Mouse (Mus musculus) macrophage (primary cell): Measurements from ENCODE around the gene Pradc1. TPM values are rescaled to one million over a fixed set of nuclear protein-coding genes. Genes with fewer than 3 reads are reported as not detected.
"Not testable (repeated sequence)": the region's sequence is repeated elsewhere in the genome, so short reads cannot be mapped to it uniquely, and the experiment has no call there.

Experiments used
- H3K27ac ChIP-seq: fragments of 350-480 bp; formaldehyde crosslinking; 2 replicates; pipeline ENCODE4 v1.9.0; 2021
- H3K36me3 ChIP-seq: fragments of 350-480 bp; formaldehyde crosslinking; 2 replicates; pipeline ENCODE4 v1.9.0; 2021; ENCODE audit errors: inconsistent target
- H3K4me3 ChIP-seq: fragments of 350-480 bp; formaldehyde crosslinking; 2 replicates; pipeline ENCODE4 v1.9.0; 2021; ENCODE audit errors: inconsistent target
- H3K79me2 ChIP-seq: fragments of 350-480 bp; formaldehyde crosslinking; 2 replicates; pipeline ENCODE4 v1.9.0; 2021; ENCODE audit errors: inconsistent target
- whole genome bisulfite sequencing: methylation state at CpG from one replicate; pipeline ENCODE4 v1.1.7; 2026; ENCODE audit warnings: inconsistent platforms; ENCODE audit not compliant: missing documents; 5-methylcytosine and 5-hydroxymethylcytosine counted together
- polyA plus RNA-seq: library from polyadenylated mRNA; stranded (reverse); fragments of 250-400 nt; gene quantifications from 3 replicates; pipeline ENCODE4 v1.2.4, GENCODE M21; 2018; ENCODE audit warnings: inconsistent platforms

The Pradc1 gene
- polyA plus RNA-seq, 1 experiment from 2014 or later: 3.2 TPM

DNA sequence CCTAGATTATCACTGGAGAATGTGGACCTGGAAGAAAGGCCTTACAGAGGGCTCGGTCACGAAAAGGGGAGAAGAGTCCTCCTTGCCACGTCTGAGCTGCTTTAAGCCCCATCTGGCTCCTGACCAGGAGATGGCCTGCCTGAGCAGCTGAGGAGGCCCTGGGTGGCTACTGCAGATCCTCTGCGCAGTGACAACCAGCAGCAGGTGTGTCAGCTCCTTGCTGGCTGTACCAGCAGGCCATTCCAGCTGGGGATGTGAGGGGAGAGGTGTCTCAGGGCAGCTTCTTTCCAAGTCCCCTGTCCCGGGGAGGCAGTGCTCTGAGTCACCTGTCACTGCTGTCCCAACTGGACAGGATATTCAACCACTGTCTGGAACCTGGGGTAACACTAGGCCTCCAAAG, 20.8 kb upstream of the Pradc1 start:
- Histone ChIP-seq H3K79me2 (no peaks in the 10 kb centered on the region), H3K27ac (no peak overlapping the region)
- 75% methylated on average over 5 of the region's 5 CpGs for WGBS

DNA sequence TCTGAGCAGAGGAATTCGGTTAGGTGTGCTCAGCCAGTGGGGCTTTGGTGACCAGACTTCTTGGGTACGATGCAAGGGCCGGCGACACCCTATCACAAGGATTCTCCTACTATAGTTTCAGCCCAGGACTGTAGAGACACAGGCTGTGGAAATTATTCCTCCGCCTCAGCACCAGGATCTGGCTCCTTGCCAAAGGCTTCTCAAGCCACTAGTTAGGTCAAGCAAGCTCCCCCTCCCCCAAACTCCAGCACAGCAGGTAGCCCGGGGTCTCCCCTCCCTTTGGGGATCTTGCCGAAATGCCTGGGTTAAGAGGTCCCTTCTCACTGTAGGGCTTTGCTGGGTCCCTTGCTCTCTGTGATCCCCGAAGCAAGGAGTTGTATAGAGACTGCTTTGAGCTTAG, 20.2 kb upstream of the Pradc1 start:
- 83% methylated on average over 8 of the region's 8 CpGs for WGBS
- H3K4me3 ChIP-seq: no peak overlapping the region
- H3K27ac ChIP-seq: no peak overlapping the region
- no peaks in the 10 kb centered on the region for H3K79me2 ChIP-seq
- peaks cover 23% of the 10 kb centered on the region; the same call in 1 of the 2 replicates for H3K36me3 ChIP-seq

More for the DNA sequence above, 20.8 kb upstream of the Pradc1 start:
- Histone ChIP-seq H3K4me3 (no peak overlapping the region), H3K36me3 (peaks cover 18% of the 10 kb centered on the region; the same call in 1 of the 2 replicates)

DNA sequence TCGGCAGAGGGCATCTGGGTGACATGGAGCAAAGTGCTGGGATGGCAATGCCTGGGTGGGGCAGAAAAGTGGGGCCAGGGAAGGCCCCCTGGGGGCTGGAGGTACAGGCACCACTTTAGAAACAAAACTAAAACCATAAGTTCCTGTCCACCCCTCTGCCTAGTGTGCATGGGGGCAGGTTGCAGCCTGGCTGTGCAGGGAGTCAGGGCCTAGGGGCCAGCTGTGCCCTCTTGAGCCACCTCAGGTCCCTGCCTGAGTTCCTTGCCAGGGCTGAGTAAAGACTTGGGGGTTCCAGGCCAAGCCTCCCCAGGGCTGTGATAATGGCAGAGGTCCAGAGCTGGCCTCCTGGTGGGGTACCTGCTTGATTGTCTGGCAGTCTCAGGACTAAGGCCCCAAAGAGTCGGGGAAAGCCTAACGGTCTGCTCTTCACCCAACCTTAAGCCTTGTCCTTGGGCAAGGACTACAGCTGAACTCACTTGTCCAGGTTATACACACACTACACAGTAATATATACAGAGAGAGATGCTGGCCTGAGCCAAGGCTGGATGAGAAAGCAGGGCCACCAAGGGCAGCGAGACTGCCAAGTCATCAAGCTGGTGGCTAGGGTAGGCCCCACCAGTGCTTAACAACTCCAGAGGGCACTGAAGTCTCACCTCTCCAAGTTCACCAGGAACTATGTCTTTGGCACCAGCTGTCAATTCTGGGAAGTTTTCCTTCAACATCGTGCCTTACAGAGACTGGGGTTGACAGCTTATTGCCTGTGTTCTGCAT, 18.1 kb upstream of the Pradc1 start:
- H3K27ac ChIP-seq: no peak overlapping the region
- H3K36me3 ChIP-seq: peaks cover 45% of the 10 kb centered on the region
- H3K79me2 ChIP-seq: no peaks in the 10 kb centered on the region
- H3K4me3 ChIP-seq: no peak overlapping the region
- 86% methylated on average over 5 of the region's 5 CpGs for WGBS

DNA sequence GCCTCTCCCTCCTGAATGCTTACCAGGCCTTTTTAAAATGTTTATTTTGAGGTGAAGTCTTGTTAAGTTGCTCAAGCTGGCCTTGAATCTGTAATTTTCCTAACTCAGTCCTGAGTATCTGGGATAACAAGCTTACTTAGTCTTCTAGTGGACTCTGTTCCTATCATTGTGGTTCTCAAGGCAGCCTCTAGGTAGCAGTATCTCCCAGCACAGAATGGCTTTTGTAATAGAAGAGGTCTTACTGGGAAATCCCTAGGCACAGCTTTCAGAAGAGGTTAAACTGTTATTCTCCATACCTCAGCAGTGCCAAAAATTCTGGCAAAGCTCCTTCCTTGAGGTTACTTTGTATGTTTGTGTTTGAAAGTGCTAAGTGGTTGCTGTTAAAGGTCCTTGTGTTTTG, 13.6 kb upstream of the Pradc1 start:
- H3K4me3 ChIP-seq: no peak overlapping the region
- no peak overlapping the region for H3K27ac ChIP-seq
- peaks cover 84% of the 10 kb centered on the region for H3K36me3 ChIP-seq
- peaks cover 1% of the 10 kb centered on the region; the same call in 1 of the 2 replicates for H3K79me2 ChIP-seq

DNA sequence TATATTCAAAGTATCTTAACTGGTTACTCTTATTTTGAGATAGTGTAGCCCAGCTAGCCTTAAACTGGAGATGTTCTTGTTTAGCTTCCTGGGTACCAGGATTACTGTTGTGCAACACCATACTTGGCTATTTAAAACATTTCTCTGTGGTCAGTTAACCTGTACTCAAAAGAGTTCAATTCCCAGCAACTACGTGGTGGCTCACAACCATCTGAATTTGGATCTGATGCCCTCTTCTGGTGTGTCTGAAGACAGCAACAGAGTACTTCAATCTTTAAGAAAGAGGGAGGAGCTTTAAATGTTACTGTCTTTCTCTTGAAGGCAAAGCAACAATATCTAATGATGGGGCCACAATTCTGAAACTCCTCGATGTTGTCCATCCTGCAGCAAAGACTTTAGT, 7.9 kb upstream of the Pradc1 start:
- H3K79me2 ChIP-seq: peaks cover 59% of the 10 kb centered on the region
- H3K36me3 ChIP-seq: peaks cover 52% of the 10 kb centered on the region
- no peak overlapping the region for H3K4me3 ChIP-seq
- H3K27ac ChIP-seq: no peak overlapping the region
- 73% methylated on average over 2 of the region's 2 CpGs for WGBS

DNA sequence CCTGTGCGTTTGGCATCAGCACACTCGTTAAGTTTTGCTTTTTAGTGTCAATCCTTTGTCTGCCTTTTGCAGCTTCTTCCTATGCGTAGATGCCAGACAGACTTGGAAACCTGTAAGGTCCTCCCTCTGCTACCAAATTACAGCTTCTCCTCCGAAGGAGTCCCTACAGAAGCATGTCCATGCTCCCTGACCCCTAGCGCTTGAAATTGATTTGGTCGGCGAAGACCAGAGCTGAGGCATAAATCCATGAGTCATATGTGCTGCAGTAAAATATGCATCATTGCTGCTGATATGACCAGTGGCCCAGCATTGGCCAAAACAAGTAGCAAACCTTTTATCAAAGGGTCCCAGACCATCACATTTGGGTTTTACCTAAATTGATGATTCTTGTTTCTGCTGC, 1.0 kb upstream of the Pradc1 start:
- Histone ChIP-seq H3K79me2 (peaks cover 60% of the 10 kb centered on the region), H3K4me3 (peak overlapping the region; percentile 93), H3K36me3 (no peaks in the 10 kb centered on the region), H3K27ac (peak overlapping the region; percentile 88)
- 5% methylated on average over 7 of the region's 7 CpGs for WGBS

DNA sequence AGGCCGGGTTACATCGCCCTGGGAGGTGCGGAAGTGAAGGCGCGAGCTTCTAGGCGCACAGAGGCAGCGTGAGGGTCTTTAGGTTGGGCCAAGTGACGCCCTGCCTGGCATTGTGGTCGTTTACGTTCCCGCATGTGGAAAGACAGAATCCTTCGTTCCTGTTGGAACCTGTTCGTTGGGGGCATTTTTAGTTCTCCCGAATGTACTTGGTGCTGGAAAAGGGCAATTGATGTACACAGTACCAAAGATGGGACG, 568 bp upstream of the Pradc1 start:
- Histone ChIP-seq H3K27ac (peak overlapping the region; percentile 88), H3K79me2 (peaks cover 55% of the 10 kb centered on the region), H3K4me3 (peak overlapping the region; percentile 93), H3K36me3 (no peaks in the 10 kb centered on the region)
- under 1% methylated on average over 15 of the region's 15 CpGs for WGBS

DNA sequence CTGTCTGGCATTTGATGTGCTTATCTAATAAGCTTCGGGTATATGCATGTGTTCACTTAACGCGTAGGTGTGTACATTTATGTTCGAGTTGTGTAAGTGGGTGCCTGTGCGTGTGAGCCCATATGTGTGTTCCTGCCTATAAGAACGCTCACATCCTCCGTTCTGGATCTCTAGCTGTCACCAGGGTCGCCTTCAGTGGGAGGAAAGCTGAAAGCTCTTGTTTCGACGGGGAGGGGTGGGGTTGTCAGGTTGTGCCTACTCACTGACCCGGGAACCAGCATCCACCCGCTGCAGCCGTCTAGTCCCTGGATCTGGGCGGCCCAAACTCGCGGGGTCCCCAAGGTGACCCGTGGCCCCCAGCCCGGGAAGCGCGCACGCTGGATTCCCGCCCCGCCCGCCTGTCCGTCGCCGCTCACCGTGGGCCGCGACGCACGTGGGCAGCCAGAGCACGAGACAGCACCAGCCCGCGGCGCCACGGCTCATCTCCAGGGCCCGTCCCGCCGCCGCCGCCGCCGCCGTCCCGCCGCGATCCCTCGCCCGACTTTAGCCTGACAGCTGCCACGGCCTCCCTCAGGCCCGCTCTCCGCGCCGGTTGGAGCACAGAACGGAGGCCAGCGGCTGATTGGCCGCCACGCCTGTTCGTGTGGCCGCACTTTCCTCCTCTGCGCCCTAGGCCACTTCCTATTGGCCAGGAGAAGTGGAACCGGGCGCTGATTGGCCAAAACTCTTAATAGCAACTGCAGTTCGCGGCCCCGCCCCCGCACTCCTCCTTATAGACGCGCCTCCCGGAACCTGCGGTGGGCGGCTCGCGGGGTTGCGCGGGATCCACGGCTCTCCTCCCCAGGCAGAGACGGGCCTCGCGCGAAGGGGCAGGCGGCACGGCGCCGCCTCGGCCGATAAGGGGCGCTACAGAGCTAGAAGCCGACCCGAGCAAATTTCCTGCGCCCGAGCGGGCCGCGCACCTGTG, 790 bp downstream of the Pradc1 start, which contains the start of gene Cct7:
Gene Cct7, plus strand, starts transcription at position 818 of the 967 bp plus-strand sequence.
- H3K27ac ChIP-seq: peak within 1 kb of the TSS; percentile 88
- WGBS: 2% methylated on average over 95 of the region's 96 CpGs

DNA sequence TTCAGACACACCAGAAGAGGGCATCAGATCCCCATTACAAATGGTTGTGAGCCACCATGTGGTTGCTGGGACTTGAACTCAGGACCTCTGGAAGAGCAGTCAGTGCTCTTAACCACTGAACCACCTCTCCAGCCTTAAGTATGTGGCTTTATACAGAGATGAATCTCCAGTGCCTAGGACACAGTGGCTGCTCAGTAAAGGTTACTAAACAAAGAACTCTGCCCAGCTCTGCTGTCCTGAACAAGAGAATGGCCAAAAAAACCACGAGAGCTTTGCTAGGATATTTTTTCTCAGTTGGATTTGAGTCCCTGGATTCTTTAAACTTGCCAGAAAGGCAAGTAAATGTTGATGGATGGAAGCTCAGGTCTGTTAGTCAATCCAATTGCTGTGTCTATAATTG, 1.6 kb downstream of the Pradc1 start:
- Histone ChIP-seq H3K79me2 (peaks cover 33% of the 10 kb centered on the region), H3K36me3 (peaks cover 10% of the 10 kb centered on the region; the same call in 1 of the 2 replicates)
- not testable (repeated sequence) for H3K27ac ChIP-seq, H3K4me3 ChIP-seq
- 100% methylated on average over 1 of the region's 1 CpGs for WGBS

More for the DNA sequence above, 790 bp downstream of the Pradc1 start, which contains the start of gene Cct7:
- Histone ChIP-seq H3K4me3 (peak within 1 kb of the TSS; percentile 93), H3K36me3 (peaks cover 2% of the 10 kb centered on the region; the same call in 1 of the 2 replicates), H3K79me2 (peaks cover 42% of the 10 kb centered on the region)

DNA sequence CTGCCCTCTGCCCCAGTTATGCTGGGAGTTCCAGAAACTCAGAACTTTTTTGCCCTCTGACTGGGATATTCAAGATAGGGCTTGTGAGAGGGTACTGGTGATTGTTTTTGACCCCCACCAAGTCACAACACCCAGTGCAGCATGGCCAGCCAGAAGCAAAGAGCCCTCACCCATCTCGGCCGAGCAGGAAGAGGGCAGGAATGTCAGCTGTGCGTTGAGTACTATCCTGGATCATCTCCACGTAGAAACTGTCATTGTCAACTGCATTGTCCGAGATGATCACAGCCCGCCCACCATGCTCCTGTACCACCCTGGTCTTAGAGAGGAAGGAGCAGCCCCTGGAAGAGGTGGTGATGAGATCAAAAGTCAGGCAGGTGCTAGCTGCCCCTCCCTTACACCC, 4.4 kb downstream of the Pradc1 start:
- H3K36me3 ChIP-seq: peaks cover 11% of the 10 kb centered on the region; the same call in 1 of the 2 replicates
- H3K79me2 ChIP-seq: peaks cover 5% of the 10 kb centered on the region
- no peak overlapping the region for H3K27ac ChIP-seq
- WGBS: 96% methylated on average over 6 of the region's 6 CpGs
- H3K4me3 ChIP-seq: no peak overlapping the region

DNA sequence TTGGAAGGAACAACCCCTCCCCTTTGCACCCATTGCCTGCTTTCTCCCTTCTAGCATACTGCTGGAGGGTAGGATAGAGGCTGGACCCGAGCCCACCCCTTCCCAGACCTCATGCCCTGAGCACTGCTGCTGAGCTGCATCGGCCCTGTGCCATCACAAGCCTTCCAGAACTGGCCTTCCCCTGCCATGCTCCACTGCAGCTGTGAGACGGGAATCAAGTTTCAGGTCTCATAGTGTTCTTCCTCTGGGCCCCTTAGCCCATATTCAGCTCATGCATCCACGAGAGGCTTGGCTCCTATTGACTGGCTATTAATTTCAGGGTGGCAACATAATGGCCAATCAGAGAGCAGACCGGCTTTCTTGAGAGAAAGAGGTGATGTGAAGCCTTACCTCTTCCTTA, 6.5 kb downstream of the Pradc1 start:
- Histone ChIP-seq H3K27ac (no peak overlapping the region), H3K36me3 (peaks cover 11% of the 10 kb centered on the region; the same call in 1 of the 2 replicates), H3K79me2 (no peaks in the 10 kb centered on the region), H3K4me3 (no peak overlapping the region)
- WGBS: 95% methylated on average over 5 of the region's 5 CpGs

DNA sequence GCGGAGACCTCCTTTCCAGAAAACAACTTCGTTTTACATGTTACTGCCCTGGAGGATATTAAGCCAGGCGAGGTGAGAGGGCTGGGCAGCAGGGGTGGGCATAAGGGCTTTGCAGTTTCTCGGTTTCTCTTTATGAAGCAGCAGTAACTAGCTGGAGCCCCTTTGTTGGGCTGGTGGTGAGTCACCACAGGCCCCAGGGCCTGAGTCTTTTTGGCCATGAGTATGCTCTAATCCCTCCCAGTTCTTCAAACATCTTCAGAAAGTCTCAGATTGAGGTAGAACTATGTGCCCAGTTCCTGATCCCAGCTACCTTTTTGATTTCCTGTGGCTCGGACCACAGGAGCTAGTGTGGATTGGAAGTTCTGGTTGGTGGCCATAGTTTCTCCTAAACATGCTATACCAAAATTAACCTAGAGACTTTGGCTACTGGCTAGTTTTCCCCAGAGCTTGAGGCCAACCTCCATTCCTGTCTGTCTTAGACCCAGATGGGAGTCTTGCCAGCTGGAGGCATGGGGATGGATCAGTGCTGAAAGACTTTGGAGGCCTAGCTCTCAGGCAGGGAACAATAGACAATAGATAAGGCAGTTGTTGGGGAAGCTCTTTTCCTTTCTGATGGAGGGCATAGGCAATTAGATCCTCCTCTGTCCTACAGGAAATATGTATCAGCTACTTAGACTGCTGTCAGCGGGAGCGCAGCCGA, 7.4 kb downstream of the Pradc1 start:
- Histone ChIP-seq H3K27ac (no peak overlapping the region), H3K79me2 (no peaks in the 10 kb centered on the region), H3K4me3 (no peak overlapping the region), H3K36me3 (peaks cover 16% of the 10 kb centered on the region; the same call in 1 of the 2 replicates)
- 94% methylated on average over 8 of the region's 8 CpGs for WGBS

DNA sequence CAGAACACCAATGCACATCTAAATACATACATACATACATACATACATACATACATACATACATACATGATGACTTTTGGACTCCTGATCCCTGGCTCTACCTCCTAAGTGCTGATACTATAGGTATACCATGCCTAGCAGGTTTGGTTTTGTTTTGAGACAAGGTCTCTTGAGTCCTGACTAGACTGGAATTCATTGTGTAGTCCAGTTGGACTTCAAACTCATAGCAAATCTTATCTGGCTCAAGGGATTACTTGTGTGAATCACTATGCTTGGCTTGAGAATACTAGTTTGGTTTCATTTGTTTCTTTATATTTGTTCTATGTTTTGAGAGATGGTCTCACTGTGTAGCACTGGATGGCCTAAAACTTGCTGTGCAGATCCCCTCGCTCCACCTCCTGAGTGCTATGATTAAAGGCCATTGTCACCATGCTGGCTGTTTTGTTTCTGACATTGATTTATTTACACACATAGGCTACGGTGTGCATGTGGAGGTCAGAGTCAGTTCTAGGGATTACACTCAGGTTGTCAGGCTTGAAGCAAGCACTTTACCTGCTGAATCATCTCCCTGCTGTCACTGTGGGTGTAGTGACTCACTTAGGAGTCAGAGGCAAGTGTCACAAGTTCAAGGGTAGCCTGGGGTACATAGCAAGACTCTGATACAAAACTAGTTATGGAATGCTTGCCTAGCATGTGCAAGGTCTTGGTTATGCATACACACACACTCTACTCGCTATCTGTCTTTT, 8.1 kb downstream of the Pradc1 start:
- peaks cover 24% of the 10 kb centered on the region; the same call in 1 of the 2 replicates for H3K36me3 ChIP-seq
- no peak overlapping the region for H3K27ac ChIP-seq
- no peaks in the 10 kb centered on the region for H3K79me2 ChIP-seq
- no peak overlapping the region for H3K4me3 ChIP-seq
- 92% methylated on average over 3 of the region's 3 CpGs for WGBS

DNA sequence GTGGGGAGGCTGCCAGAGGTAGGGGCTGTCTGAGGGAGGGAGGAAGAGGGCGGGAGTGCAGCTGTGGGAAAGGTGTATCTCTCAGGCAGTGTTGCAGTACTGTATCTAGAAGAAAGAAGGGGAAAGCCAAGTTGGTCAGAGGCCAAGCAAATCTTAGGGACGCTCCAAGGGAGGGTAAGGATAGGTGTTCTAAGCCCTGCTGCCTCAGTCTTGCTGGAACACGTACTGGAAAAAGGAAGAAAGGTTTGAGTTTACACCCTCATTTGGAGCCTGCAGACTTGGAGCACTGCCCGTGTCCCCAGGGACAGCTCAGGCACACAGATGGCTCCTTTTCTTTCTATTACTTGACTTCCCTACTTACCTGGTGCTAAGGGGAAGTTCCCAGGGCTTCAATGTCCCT, 10.6 kb downstream of the Pradc1 start:
- Histone ChIP-seq H3K4me3 (no peak overlapping the region), H3K79me2 (peaks cover 16% of the 10 kb centered on the region; the same call in 1 of the 2 replicates), H3K36me3 (peaks cover 26% of the 10 kb centered on the region; the same call in 1 of the 2 replicates), H3K27ac (no peak overlapping the region)
- WGBS: 87% methylated on average over 4 of the region's 4 CpGs
